Mouse (Mus musculus) testis, adult 10 weeks (tissue): ENCODE results near the gene Scgb1b19. TPM values are rescaled to one million over a fixed set of nuclear protein-coding genes. Genes with fewer than 3 reads are reported as not detected.

Source experiments
- polyA plus RNA-seq: library from polyadenylated mRNA; stranded (reverse); fragments of 350-450 nt; fragmentation: Illumina TruSeq; extraction: RNeasy Lipid Tissue Mini Kit (QIAGEN cat#74804); gene quantifications from one replicate; pipeline ENCODE4 v1.2.3, GENCODE M21; 2014; ENCODE audit warnings: low read depth, low replicate concordance

Gene Scgb1b19
- polyA plus RNA-seq, result not detected

GRCm38 (mm10) chr7:33286991-33287390 is at the start of gene Scgb1b19:
TSS of gene Scgb1b19 (plus strand) at chr7:33287291.

GRCm38 (mm10) chr7:33280238-33280637 is 6.9 kb upstream of the Scgb1b19 start, which contains the start of gene Scgb2b19:
TSS of gene Scgb2b19 (minus strand) at chr7:33280338.

Other genes starting within 250 kb of the Scgb1b19 start
- not detected for gene Scgb2b17, start 230.7 kb upstream of the Scgb1b19 start, polyA plus RNA-seq
- not detected for gene Scgb1b17, start 223.8 kb upstream of the Scgb1b19 start, polyA plus RNA-seq
- not detected for gene Scgb2b18, start 113.4 kb upstream of the Scgb1b19 start, polyA plus RNA-seq
- not detected for gene Scgb1b18, start 101.7 kb upstream of the Scgb1b19 start, polyA plus RNA-seq
- gene Scgb2b19, start 7.0 kb upstream of the Scgb1b19 start, polyA plus RNA-seq, result not detected
- not detected for gene Scgb2b20, start 79.0 kb downstream of the Scgb1b19 start, polyA plus RNA-seq
- gene Scgb1b20, start 85.9 kb downstream of the Scgb1b19 start, polyA plus RNA-seq, result not detected
- gene Scgb2b21, start 233.2 kb downstream of the Scgb1b19 start, polyA plus RNA-seq, result not detected